Mouse (Mus musculus) common myeloid progenitor, adult 5-6 weeks (primary cell): ENCODE results near the gene Cpa5. TPM values are rescaled to one million over a fixed set of nuclear protein-coding genes. Genes with fewer than 3 reads are reported as not detected.

Experiments
- ATAC-seq: replicated peaks from 2 replicates; pipeline ENCODE4 v1.8.0; 2016; ENCODE audit warnings: low read depth, mild to moderate bottlenecking, moderate TSS enrichment, inconsistent platforms; ENCODE audit not compliant: poor library complexity, severe bottlenecking
- total RNA-seq: library from RNA; stranded (forward); fragments of 200-1000, 187-1606 nt; gene quantifications from 2 replicates; pipeline ENCODE4 v1.2.3, GENCODE M21; 2017

The Cpa5 gene
- not detected in 2 replicates for total RNA-seq

DNA sequence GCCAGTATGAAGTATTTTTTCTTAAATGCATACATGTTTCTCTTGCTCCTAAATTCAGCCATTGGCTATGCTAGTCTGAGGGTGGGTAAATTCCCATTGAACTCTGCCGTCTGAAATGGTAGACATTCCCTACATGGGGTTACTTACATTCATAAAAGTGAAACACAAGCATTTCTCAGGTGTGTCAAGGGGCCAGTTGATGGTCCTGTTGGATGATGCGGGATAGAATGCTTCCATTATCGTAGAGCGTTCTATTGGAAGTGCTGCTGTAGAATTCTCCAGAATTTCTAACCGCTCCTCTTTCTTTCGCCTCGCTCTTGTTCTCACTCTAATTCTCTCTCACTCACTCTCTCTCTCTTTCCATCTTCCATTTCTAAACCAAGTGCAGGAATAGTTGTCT is at the start of gene Cpa5:
Gene Cpa5 (plus strand): TSS at position 301 of the 400 bp plus-strand sequence.
- no peak for ATAC-seq

DNA sequence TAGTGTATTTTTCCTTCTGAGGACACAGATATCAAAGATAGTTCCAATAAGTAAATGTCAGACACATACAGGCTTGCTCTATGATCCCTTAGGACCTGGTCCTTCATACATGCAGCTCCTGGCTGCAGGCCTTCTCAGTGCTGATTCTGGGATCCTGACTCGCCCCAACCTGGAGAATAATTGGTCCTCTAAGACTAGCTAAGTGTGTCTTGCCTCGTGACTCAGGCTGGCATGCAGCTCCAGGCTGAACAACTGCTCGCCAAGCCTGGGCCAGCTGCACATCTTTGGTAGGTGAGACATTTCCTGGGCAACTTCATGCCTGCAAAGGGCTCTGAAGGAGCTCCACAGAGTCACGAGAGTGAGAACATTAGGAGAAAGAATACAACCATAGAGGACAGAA is 48.7 kb upstream of the Cpa5 start:
- ATAC-seq, result no peak

DNA sequence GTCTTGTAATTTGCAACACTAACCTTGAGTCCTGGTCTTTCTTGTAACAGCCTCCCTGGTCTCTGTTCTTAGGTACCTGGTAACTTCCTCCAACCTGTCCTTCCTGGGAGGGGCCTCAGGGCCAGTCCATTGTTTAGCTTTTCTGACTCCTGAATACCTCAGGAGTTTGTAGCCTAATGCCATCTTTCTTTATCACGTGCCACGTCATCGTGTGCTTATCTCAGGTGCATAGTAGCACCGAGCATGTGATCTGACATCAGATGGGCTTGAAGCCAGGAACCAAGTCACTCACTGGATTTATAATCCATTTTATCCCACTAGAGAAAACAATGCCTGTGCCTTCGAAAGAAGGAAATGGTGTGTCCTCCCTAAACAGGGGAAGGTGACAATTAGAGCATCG is 47.2 kb upstream of the Cpa5 start:
- no peak for ATAC-seq

DNA sequence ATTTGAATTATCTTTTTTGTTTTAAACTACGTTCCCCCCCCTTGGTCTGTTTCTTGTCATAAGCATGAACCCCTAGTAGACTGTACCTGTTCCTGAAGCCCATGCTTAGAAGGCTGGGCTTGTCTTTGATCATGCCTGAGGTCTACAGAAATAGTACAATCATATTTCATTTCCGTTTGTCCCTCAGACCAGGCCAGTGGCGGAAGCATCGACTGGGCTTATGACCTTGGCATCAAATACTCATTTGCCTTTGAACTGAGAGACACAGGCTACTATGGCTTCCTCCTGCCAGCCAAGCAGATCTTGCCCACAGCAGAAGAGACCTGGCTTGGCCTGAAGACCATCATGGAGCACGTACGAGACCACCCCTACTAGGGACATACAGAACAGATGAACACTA is 46.8 kb upstream of the Cpa5 start:
- no peak for ATAC-seq

DNA sequence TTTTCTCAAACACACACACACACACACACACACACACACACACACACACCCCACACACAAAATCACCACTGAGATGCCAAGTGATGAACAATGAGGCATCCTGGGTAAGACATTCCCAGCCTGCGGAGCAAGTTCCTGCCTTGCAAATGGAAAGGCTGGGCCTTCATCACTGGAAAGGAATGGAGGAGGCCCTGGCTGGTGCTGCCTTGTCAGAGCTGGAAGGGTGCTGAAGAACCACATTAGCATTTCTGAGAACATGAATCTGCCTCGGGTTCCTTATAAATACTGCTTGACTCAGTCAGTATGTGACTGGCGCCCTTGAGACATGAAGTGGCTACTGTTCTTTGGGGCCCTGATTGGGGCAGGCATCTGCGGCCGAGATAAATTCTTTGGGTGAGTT is 42.7 kb upstream of the Cpa5 start, which contains the start of gene Cpa4:
Gene Cpa4 (plus strand): TSS at position 301 of the 400 bp plus-strand sequence.
- no peak for ATAC-seq

DNA sequence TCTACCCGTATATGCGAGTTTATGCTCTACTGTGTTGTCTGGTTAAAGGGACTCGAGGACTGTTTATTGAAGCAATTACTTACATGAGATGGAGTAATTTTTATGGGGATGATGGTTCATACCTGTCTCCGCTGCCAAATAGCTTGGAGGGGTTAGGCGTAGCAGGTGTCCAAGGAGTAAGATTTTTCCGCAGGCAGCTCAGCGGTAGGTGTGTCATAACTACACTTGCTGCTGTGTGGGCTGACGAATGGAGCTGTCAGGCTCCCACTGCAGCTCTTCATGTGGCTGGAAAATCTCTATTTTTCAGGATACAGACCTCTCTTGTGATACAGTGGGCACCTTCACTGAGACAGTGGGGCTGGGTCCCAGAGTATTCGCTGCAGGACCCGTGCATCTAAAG is 41.5 kb upstream of the Cpa5 start:
- ATAC-seq, result no peak

DNA sequence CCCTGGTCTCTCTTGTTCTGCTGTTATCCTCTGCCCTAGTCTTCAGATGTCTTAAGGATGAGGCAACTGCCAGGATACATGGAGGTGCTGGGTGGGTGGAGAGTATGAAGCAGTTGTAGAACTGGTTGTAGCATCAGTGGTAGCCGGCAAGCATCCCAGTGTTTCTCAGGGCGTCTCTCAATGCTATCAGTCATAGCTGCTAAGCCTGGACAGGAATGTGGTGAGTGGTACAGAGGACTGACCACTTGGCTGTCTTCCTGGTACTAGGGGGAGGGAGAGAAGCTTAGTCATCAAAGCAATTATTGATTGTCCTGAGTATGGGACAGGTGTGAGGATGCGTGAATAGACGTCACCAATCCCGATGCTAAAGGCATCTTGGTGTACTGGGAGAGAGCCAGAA is 40.8 kb upstream of the Cpa5 start:
- ATAC-seq, result no peak

DNA sequence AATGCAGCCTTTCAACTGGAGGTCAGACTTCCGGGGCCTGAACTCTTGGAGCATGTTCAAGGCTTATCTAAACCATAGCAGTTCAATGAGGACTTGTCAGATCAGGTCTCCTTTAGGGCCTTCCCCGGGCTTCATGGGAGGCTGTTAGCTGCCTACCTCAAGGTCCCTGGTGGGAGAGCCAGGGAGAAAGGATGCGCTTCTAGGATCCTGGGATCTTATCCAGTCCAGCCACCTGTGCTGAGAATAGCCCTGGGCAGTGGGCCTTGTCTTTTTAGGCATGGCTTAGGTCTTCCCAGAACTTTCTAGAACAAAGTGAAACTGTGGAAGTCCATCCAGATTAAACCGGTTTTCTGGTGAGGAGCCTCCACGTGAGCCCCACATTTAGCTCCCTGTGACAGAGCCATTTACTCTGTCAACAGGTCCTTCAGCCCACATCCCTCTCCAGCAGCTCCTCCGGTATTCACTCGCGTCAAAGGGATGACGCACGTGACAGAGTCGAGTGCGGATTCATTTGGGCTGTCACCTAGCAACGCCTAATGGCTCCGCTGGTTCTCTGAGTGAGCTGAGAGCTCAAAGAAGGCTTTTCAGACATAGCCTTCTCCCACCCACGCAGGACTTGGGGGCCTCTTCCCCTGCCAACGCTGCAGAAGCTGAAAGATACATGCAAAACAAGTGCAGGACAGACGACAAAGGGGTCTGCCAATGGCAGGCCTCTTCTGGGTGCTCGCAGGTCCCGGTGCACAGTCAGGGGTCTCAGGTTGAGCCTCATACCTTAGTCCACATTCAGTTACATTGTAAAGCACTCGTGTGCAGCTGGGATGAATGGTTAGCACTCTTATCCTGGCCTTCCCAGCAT is 38.1 kb upstream of the Cpa5 start:
- no peak for ATAC-seq

DNA sequence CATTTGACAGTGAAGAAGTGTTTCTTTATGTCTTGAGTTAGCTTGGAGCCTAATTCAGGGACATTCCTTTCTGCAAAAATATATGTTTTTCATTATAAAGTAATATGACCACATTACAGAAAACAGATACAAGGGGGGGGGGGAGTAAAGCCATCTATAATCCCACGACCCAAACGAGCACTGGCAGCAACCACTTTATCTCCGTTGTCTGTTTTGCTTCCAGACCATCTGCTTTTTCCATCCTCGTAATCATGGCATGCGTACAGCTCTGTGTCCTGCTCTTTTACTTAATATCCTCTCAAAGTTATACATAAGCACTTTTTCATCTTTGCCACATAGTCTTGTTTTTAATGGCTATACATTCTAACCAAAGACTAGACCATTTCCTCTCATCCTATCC is 37.4 kb upstream of the Cpa5 start:
- no peak for ATAC-seq

DNA sequence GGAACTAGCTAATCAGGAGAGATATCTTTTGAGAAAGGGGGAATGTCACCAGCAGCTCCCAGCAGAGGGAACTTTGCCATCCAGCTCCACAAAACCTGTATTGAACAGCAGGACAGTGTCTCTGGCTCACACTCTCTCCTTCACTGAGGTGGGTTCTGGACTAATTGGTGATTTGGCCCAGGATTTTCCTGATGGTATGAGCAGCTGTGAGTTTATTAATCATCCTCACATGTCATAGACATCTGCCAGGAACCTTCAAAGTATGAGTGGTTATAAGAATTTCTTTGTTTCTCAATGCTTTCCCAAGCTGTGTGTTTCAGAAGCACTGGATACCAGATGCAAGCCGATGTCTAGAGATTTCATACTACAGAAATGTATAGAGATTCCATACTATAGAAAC is 35.9 kb upstream of the Cpa5 start:
- ATAC-seq, result no peak

DNA sequence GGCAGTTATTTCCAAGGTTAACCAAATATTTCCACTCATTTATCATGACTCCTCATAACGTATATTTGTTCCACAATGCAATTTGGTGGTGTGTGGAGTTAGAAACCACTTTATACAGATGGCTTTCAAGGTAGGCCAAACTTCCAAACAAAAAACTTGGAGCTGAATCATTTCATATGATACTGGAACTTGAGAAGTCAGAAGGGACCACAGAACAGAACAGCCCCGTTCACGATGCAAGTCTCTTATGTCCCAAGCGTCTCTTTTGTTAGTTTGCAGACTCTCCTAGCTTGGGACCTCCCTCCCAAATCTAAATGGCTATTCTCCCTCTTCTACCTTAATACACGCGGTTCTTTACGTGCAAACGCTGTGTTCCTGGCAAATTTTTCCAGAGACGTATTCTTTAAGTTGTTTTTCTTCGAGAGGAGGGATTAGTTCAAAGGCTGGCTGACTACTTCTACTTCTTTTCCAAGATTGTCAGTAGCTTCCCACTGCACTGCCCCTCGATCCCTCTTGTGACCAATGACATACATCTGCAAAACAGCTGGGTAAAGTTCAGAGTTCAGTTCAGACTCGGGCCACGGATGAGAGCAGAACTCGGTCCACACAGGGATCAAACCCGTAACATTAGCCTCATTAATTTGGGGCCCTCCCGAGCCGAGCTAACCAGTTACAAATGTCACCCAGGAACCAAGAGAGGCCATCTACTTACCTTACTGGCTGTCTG is 34.2 kb upstream of the Cpa5 start:
- ATAC-seq, result no peak

DNA sequence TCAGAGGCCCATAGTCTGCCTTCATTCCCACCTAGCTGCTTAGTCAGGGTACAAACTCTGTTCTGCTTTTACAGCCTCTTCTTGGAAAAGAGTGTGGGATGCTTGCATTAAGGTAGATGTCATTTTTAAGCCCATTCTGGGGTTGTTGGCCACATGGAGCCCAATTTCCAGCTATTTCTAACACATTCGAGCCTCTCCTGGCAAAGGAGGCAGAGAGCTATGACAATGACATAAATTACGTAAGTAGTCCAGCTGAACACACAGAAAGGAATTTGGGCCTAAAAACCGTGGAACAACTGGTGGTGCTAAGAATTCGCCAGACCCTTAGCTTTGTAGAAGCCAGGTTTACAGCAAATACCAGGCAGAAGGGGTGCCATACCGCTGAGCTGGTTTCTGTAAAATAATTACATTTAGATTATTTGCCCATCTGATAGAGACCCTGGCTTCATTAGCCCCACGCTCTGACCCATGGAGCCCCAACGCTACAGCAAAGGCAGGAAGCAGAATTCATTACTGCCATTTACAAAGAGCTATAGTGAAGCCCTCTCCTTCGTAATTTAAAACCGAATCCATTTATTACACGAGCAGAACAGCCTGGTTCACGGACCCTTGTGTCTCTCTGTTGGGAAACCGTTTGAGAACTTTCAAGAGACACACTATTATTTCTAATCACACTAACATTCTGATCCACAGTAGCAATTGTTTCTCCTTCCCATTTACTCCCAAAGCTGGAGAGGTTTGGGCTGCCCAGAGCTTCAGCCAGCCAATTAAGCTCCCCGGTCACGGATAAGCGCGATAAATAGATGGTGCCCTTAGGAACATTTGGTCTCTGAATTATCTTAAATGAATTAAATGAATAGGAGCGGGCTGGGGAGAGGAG is 30.6 kb upstream of the Cpa5 start:
- ATAC-seq, result no peak

DNA sequence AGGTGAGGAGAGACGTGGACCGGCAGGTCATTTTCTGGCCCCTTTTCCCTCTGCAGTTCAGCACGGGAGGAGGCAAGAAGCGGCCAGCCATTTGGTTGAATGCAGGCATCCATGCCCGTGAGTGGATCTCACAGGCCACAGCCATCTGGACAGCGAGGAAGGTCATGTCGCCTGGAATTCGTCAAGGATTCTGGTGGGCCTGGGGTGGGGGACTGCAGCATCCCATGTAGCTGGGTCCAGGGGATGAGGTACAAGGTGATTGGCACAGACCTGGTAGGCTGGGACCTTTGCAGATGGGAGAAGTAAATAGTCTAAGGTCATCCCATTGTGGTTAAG is 30.0 kb upstream of the Cpa5 start:
- ATAC-seq, result no peak

DNA sequence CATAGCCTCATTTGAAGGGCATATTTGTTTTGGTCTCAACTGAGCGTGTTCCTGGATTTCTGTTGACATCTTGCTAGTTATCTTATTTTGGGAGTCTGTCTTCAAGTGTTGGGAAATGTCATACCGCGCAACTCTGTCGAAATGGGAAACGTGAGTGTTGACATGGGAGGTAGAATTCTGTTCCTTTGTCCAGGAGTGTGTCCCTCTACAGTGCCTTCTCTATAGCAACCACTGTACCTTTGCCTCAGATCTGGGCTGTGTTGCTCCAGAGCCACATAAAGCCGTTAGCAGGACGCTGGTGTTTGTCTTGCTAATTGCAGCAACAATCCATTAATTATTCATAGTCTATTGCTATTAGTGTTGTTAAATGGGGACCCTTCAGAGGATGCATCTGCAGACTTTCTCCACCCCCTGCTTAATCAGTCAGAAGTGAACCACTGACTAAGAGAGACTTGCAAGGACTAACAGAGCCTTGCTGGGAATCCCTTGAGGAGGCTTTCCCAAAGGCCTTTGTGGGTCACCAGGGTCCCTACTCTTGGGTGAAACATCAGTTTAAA is 23.8 kb upstream of the Cpa5 start:
- ATAC-seq, result no peak

DNA sequence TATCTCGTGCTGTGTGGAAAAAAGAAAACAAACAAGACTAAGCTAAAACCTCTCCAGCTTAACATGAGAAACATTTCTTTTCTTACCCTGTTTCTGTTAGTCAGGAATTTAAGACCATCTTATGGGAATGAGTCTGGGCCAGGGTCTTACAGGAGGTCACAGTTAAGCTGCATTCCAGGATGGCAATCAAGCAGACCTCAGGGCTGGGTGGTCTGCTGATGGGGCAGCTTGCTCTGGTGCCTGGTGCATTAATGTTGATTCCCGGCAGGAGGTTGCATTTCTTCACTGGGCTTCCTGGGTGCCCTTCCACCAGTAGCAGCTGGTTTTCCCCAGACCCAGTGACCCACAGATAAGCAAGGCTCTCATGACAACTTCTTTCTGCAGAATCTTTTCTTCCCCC is 21.0 kb upstream of the Cpa5 start:
- ATAC-seq, result no peak

DNA sequence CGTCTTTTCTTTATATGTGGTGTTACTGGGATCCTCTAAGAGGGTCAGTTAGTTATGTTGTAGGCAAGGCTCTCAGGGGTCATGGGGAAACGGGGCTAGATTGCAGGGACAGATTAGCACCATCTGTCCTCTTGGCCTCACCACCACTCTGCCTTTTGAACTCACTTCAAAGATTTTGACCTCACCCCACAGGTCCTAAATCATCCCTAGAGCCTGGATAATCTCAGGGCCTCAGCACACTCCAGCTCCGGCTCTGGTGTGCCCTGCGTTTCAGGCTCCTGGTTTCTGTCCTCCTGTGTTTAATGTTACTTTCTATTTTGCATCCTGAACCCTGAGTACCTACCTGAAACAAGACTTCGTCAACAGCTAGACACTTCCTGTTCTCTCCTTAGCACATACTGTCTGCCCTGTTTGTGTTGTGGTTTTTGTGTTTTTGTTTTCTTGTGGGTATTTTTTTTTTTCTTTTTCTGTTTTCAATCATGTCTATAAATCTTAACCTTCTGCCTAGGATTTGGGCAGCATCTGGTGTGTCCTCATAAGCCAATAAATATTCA is 18.9 kb upstream of the Cpa5 start:
- ATAC-seq, result no peak

DNA sequence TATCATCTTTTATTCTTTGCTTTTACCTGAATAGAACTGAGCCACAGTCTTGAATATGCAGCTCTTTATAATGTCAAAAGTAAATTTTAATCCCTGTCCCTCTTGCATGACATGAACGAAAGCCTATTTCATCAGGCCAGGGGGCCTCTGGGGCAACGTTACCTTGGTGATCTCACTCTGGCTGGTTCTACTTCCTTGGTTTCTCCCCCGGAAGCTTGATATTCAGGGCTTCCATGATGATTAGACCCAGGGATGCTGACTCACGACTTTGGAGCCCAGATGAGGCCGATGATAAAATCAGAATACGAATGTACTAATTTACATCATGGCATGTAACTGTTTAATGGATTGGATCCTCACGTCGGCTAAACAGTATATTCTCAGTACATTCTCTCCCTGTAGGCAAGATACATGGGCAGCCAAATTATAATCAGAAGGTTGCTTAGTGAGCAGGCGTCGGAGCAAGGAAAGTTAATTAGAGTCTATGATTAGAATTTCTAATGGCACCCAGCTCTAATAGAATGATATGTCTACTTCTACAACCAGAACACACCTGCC is 18.3 kb upstream of the Cpa5 start:
- 0 out of 2 replicates have a peak, but pooled peaks have one; percentile 25 for ATAC-seq

DNA sequence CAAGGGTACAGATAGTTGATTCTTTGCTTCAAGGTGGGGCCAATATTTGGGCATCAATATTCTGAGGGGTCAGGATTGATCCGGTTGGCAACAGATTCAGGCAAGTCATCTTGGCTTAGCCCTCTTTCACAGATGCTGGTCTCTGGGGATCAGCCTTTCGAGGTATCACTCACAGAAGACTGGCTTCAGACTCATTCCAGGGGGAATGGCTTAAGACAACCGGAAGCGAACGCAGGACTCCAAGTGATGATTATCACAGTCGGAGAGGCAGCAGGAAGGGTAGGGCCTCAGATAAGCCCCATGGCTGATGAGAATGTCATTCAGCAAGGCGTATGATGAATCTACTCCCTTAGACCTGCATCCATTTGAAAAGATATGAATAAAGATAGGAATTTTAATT is 16.4 kb upstream of the Cpa5 start:
- no peak for ATAC-seq

DNA sequence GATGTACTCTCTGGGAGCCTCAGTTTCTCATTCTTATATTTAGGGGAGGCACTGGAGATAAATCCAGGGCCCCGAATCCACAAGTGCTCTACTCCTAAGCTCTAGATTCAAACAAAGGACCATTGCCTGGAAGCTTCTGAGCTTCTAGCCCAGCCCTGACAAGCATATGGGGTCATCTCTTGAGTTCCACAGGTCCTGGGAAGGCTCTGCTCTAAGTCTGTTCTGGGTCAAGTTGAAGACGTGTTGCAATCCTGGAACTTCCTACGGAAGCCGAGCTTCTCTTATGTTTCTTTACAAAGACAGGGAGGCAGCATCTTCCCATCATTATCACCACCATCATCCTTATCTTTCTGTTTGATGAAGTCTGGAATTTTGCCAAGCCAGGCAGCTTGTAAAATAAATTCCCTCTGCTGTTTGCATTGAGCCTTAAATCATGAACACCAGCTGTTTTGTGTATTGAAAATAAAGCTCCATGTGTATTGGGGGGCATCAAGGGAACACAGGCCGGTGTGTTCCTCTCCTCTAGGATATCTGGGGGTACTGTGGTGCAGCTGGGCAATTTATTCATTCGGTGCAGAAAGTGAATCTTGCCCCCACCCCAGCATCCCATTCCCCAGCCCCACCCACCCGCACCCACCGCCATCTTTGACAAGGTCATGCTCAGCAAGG is 14.4 kb upstream of the Cpa5 start:
- no peak for ATAC-seq
